Mouse (Mus musculus) urinary bladder, postnatal 14 days (tissue): ENCODE measurements around the gene Polq.
"Not testable (repeated sequence)": the region's sequence is repeated elsewhere in the genome, so short reads cannot be mapped to it uniquely, and the experiment has no call there.

Experiments used
- DNase-seq: peaks from one replicate; pipeline ENCODE4 v3.0.0; 2021; ENCODE audit warnings: low spot score

Polq gene

DNA sequence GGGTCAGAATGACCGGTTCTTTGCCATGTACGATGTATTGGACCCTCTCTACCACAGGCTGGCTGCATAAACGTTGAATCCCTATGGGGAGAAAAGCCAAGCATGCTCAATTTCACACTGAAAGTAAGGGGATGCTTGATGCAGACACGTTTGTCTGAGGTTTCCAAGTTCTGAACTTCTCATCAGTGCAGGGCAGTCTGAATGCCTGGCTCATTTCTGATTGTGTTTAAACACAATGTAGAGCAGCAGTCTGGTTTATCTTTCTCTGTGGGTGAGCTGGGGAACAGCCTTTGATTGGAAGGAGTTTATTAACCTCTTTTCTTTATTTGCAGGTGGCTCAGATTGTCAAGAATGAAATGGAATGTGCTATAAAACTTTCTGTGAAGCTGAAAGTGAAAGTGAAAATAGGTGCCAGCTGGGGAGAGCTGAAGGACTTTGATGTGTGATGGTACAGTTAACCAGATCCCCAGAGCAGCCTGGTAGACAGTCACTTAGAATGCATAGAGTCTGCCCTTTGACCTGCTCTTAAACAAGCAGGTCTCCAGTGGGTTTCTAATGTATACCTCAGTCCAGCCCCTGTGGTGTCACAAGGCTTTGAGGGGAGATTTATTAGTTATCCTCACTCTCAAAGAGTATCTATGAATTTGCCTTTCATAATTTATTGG is 82.7 kb downstream of the Polq start:
- DNase-seq = no peak

DNA sequence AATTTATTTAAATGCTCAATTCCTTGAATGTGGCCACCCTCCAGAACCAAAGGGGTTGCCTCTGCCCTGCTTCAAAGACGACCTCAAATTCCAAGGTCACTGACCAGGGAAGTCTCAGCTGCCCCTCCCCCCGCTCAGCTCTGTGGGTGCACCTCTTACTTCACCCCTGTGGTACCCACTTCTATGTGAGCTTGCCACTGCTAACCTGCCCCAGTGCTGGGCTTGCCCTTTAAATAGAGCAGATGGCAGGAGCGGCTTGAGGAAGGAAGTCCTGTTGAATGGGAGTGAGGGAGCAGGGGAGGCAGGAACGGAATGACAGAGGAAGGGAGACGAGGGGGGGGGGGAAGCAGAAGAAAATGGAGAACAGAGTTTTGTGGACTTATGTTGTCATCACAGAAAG is 97.2 kb downstream of the Polq start:
- no peak for DNase-seq

DNA sequence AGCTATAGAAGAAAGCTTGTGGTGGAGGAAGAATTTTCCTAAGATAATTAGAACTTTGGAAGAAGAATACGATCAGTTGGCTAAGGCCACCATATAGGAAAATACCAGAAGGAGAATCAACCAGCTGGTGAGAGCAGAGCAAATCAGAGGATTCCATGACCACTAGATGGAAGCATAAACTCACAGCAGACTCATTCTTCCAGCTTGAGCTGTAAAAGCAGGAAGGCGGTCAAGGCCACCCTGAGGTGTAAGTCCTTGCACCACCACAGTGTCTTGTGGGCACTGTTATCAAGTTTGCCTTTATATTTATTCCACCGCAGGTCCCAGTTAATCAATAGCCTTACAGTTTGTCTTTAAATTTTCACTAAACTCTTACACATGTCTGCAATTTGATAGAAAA is 97.7 kb downstream of the Polq start:
- DNase-seq = peak; percentile 8

DNA sequence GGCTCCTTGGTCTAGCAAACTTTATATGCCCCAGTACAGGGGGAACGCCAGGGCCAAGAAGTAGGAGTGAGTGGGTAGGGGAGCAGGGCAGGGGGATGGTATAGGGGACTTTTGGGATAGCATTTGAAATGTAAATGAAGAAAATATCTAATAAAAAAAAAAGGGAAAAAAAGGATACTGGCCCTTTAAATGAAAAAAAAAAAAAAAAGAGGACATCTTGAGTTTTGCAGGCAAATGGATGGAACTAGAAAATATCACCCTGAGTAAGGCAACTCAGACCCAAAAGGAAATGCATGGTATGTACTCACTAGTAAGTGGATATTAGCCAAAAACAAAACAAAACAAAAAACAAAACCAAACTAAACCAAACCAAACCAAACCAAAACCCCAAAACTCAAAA is 113.6 kb downstream of the Polq start:
- DNase-seq = not testable (repeated sequence)
